Mouse (Mus musculus): ENCODE results near the gene 1700122O11Rik. TPM values are rescaled to one million over a fixed set of nuclear protein-coding genes. Genes with fewer than 3 reads are reported as not detected.

Gene 1700122O11Rik
- polyA plus RNA-seq, 1 experiment from 2014 or later = not detected

DNA sequence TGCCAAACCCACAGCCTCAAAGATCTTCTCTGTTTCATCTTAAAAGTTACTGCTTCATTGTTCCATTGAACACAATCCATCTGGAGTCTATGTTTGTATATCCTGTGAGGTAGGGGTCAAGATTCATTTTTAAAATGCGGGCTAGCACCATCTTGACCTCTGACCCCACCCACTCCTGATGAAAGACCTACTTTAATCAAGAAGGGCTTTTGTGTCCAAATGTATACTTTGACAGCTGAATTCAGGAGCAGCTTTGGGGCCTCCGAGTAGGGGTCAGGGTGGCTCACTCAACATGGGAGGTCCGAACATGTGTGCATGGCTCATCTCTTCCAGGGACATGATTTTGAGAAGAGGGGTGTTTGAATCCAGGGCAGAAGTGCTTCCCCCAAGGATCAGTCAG is 40.3 kb downstream of the 1700122O11Rik start:
- Histone ChIP-seq H3K36me3 (ENCODE audit: control insufficient read depth, insufficient read depth, low read length) (no peaks in the 10 kb centered on the region), H3K27ac (replicated peaks in 1 of 2; ENCODE audit: control insufficient read depth in 1 of 2, insufficient read depth in 1 of 2, low read depth in 2 of 2, low read length in 2 of 2) (no peak overlapping the region), H3K4me3 (ENCODE audit: control insufficient read depth in 1 of 2, insufficient read depth in 1 of 2, low read depth in 1 of 2, low read length in 2 of 2) (no peak overlapping the region), H3K9me3 (ENCODE audit: control insufficient read depth, low read length) (no peaks in the 10 kb centered on the region), H3K9ac (ENCODE audit: low read length) (no peak overlapping the region), H3K4me1 (ENCODE audit: control insufficient read depth in 2 of 2, insufficient read depth in 2 of 2, low read length in 2 of 2) (peaks cover 12 to 25% of the 10 kb centered on the region in 2 experiments), H3K27me3 (ENCODE audit: control insufficient read depth, insufficient read depth, low read length) (no peaks in the 10 kb centered on the region), H3K4me2 (ENCODE audit: low read length) (no peak overlapping the region)
- ATAC-seq (ENCODE audit: insufficient number of reproducible peaks, insufficient read depth, low FRiP score, low read depth) = no peak
- 69% methylated on average over 3 of the region's 3 CpGs for WGBS

DNA sequence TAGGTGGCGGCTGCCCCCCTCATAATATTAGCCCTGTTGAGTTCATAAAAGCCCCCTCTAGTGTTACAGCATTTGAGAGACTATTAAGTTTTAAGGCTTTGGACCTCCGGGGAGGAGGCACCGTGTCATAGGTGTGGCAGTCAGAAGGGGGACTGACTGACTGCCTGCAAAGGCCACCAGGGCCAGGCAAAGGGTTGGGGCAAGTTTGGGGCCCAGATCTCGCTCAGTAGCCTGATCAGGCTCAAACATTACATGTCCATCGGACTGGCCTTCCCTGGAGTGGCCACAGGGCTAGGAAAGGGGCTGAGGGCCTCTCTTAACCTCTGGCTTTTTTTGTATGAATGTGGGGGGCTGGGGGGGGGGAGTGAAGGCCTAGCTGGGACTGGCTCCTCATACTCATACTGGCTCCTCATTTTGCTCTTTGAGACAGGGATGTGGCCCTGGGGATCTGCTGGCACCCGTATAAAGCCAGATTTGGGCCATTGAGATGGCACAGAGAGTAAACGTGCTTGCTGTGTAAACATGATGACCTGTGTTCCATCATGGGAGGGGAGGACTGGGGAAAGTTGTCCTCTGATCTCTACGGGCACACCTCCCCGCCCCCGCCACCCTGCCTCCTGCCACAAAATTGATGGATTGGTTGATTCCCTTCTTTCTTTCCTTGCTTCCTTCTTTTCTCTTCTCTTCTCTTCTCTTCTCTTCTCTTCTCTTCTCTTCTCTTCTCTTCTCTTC is 47.5 kb downstream of the 1700122O11Rik start:
- Histone ChIP-seq H3K9me3 (ENCODE audit: control insufficient read depth, low read length) (no peaks in the 10 kb centered on the region), H3K9ac (ENCODE audit: low read length) (no peak overlapping the region), H3K4me2 (ENCODE audit: low read length) (no peak overlapping the region), H3K27ac (replicated peaks in 1 of 2; ENCODE audit: control insufficient read depth in 1 of 2, insufficient read depth in 1 of 2, low read depth in 2 of 2, low read length in 2 of 2) (no peak overlapping the region), H3K4me3 (ENCODE audit: control insufficient read depth in 1 of 2, insufficient read depth in 1 of 2, low read depth in 1 of 2, low read length in 2 of 2) (no peak overlapping the region), H3K4me1 (ENCODE audit: control insufficient read depth in 2 of 2, insufficient read depth in 2 of 2, low read length in 2 of 2) (peaks cover 13 to 15% of the 10 kb centered on the region in 2 experiments), H3K36me3 (ENCODE audit: control insufficient read depth, insufficient read depth, low read length) (no peaks in the 10 kb centered on the region), H3K27me3 (ENCODE audit: control insufficient read depth, insufficient read depth, low read length) (no peaks in the 10 kb centered on the region)
- 62% methylated on average over 10 of the region's 10 CpGs for WGBS
- no peak for ATAC-seq (ENCODE audit: insufficient number of reproducible peaks, insufficient read depth, low FRiP score, low read depth)

DNA sequence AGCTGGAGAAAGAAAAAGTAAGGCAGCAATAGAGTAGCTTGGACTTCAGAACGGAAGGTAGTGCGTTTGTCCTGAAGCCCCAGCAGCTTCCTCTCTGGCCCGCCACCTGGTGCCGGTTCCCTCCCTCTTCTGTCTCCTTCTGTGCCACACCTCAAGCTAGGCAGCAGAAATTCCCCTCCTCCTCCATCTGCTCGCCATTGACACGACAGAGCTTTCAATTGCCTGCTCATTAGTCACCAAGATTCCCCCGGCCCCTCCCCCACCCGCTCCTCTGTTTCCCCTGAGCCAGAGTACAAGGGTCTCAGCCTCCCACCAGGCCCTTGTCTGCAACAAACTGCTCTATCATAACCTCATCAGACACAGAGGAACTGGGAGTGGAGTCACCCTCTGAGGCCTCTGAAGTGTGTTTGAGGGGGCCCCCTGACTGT is 48.1 kb downstream of the 1700122O11Rik start:
- Histone ChIP-seq H3K4me2 (ENCODE audit: low read length) (no peak overlapping the region), H3K4me3 (ENCODE audit: control insufficient read depth in 1 of 2, insufficient read depth in 1 of 2, low read depth in 1 of 2, low read length in 2 of 2) (no peak overlapping the region), H3K27me3 (ENCODE audit: control insufficient read depth, insufficient read depth, low read length) (no peaks in the 10 kb centered on the region), H3K9me3 (ENCODE audit: control insufficient read depth, low read length) (no peaks in the 10 kb centered on the region), H3K27ac (replicated peaks in 1 of 2; ENCODE audit: control insufficient read depth in 1 of 2, insufficient read depth in 1 of 2, low read depth in 2 of 2, low read length in 2 of 2) (no peak overlapping the region), H3K36me3 (ENCODE audit: control insufficient read depth, insufficient read depth, low read length) (no peaks in the 10 kb centered on the region), H3K4me1 (ENCODE audit: control insufficient read depth in 2 of 2, insufficient read depth in 2 of 2, low read length in 2 of 2) (peaks cover 13 to 15% of the 10 kb centered on the region in 2 experiments), H3K9ac (ENCODE audit: low read length) (no peak overlapping the region)
- no peak for ATAC-seq (ENCODE audit: insufficient number of reproducible peaks, insufficient read depth, low FRiP score, low read depth)
- WGBS = 21% methylated on average over 8 of the region's 8 CpGs

DNA sequence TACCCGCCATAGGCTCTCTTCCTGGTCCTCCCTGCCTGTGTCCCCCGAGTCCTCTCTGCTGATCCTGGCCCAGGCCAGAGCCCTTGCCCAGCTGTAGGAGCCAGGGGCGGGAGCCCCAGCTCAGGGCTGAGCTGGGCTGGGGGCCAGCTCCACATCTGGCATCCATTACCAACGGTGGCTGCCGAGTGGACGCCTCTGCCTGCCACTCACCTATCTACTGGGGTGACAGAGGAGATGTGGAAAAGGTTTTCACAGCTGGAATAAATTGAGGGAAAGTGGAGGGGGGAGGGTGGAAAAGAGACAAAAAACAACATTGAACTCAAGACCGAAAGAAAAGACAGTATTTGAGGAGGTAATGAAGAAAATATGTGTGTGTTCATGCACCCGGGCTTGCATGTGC is 49.3 kb downstream of the 1700122O11Rik start:
- no peak overlapping the region for H3K4me2 ChIP-seq (ENCODE audit: low read length)
- H3K27ac ChIP-seq (replicated peaks in 1 of 2; ENCODE audit: control insufficient read depth in 1 of 2, insufficient read depth in 1 of 2, low read depth in 2 of 2, low read length in 2 of 2) = no peak overlapping the region
- no peaks in the 10 kb centered on the region for H3K27me3 ChIP-seq (ENCODE audit: control insufficient read depth, insufficient read depth, low read length)
- H3K4me3 ChIP-seq (ENCODE audit: control insufficient read depth in 1 of 2, insufficient read depth in 1 of 2, low read depth in 1 of 2, low read length in 2 of 2) = no peak overlapping the region
- ATAC-seq (ENCODE audit: insufficient number of reproducible peaks, insufficient read depth, low FRiP score, low read depth) = no peak
- H3K36me3 ChIP-seq (ENCODE audit: control insufficient read depth, insufficient read depth, low read length) = no peaks in the 10 kb centered on the region
- H3K9ac ChIP-seq (ENCODE audit: low read length) = no peak overlapping the region
- 35% methylated on average over 8 of the region's 8 CpGs for WGBS
- peaks cover 13 to 15% of the 10 kb centered on the region in 2 experiments for H3K4me1 ChIP-seq (ENCODE audit: control insufficient read depth in 2 of 2, insufficient read depth in 2 of 2, low read length in 2 of 2)
- no peaks in the 10 kb centered on the region for H3K9me3 ChIP-seq (ENCODE audit: control insufficient read depth, low read length)

DNA sequence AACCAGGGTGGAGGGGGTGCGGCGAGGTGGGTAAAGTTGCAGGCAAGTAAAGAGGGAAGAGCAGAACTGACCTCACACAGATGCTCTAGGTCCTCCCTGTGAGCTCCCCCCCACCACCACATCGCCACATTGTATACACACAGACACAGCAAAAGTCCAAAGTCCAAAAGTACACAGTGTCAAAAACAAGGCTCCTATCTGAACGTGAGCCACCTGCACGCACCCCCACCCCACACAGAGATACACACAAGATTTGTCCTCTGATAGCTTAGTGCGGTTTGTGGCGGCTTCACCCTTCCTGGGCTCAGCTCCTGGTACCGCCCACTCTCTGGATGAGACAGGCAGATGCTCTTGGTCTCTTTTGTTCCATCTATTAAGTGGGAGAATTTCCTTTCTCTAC is 50.0 kb downstream of the 1700122O11Rik start:
- peaks cover 13 to 15% of the 10 kb centered on the region in 2 experiments for H3K4me1 ChIP-seq (ENCODE audit: control insufficient read depth in 2 of 2, insufficient read depth in 2 of 2, low read length in 2 of 2)
- no peak overlapping the region for H3K27ac ChIP-seq (replicated peaks in 1 of 2; ENCODE audit: control insufficient read depth in 1 of 2, insufficient read depth in 1 of 2, low read depth in 2 of 2, low read length in 2 of 2)
- no peaks in the 10 kb centered on the region for H3K27me3 ChIP-seq (ENCODE audit: control insufficient read depth, insufficient read depth, low read length)
- no peak overlapping the region for H3K9ac ChIP-seq (ENCODE audit: low read length)
- ATAC-seq (ENCODE audit: insufficient number of reproducible peaks, insufficient read depth, low FRiP score, low read depth) = no peak
- H3K4me3 ChIP-seq (ENCODE audit: control insufficient read depth in 1 of 2, insufficient read depth in 1 of 2, low read depth in 1 of 2, low read length in 2 of 2) = no peak overlapping the region
- no peak overlapping the region for H3K4me2 ChIP-seq (ENCODE audit: low read length)
- H3K9me3 ChIP-seq (ENCODE audit: control insufficient read depth, low read length) = no peaks in the 10 kb centered on the region
- H3K36me3 ChIP-seq (ENCODE audit: control insufficient read depth, insufficient read depth, low read length) = no peaks in the 10 kb centered on the region
- 84% methylated on average over 8 of the region's 8 CpGs for WGBS

Other genes starting within 250 kb of the 1700122O11Rik start
- gene Mdfi, start 203.6 kb downstream of the 1700122O11Rik start, polyA plus RNA-seq (2014; fragmentation: Nextera tagmentation; extraction: Ambion mirVana) = 10.4 and 26.3 TPM in 2 replicates
- 10.8 and 13.6 TPM in 2 replicates for gene Foxp4, start 113.6 kb downstream of the 1700122O11Rik start, polyA plus RNA-seq (2014; fragmentation: Nextera tagmentation; extraction: Ambion mirVana)
- not detected in 2 replicates for gene 1700067P10Rik, start 51.0 kb upstream of the 1700122O11Rik start, polyA plus RNA-seq (2014; fragmentation: Nextera tagmentation; extraction: Ambion mirVana)
- gene 9830107B12Rik, start 108.0 kb upstream of the 1700122O11Rik start, polyA plus RNA-seq (2014; fragmentation: Nextera tagmentation; extraction: Ambion mirVana) = not detected in 2 replicates
- gene A530064D06Rik, start 129.0 kb upstream of the 1700122O11Rik start, polyA plus RNA-seq (2014; fragmentation: Nextera tagmentation; extraction: Ambion mirVana) = not detected in 2 replicates
- gene Trem1, start 194.5 kb upstream of the 1700122O11Rik start, polyA plus RNA-seq (2014; fragmentation: Nextera tagmentation; extraction: Ambion mirVana) = 0.07 and 0.11 TPM in 2 replicates
- not detected in 2 replicates for gene Trem3, start 209.5 kb upstream of the 1700122O11Rik start, polyA plus RNA-seq (2014; fragmentation: Nextera tagmentation; extraction: Ambion mirVana)
- 0.53 and 0.63 TPM in 2 replicates for gene Treml4, start 226.0 kb upstream of the 1700122O11Rik start, polyA plus RNA-seq (2014; fragmentation: Nextera tagmentation; extraction: Ambion mirVana)

Data from heart, embryonic 14.5 days (tissue).